Mouse (Mus musculus) CH12.LX (cell line): ENCODE results near the gene Sergef. TPM values are rescaled to one million over a fixed set of nuclear protein-coding genes. Genes with fewer than 3 reads are reported as not detected.

Experiments used
- DNase-seq: peaks from one replicate; pipeline ENCODE4 v3.0.0-alpha.2; 2013; ENCODE audit errors: extremely low read depth
- H3K27ac ChIP-seq: 2 replicates; pipeline ENCODE4 v1.5.1; 2012; ENCODE audit warnings: low read depth, mild to moderate bottlenecking, control low read depth, moderate library complexity; ENCODE audit not compliant: insufficient read depth
- H3K27me3 ChIP-seq: replicated peaks from 2 replicates; pipeline ENCODE3; 2012; ENCODE audit warnings: inconsistent platforms
- H3K36me3 ChIP-seq, 2 experiments: replicated peaks in 1 of 2; 2 replicates each; pipeline versions ENCODE3 to v1.6.1; 2012; ENCODE audit warnings: inconsistent platforms in 1 of 2, low read length in 1 of 2, mild to moderate bottlenecking in 1 of 2, mixed read lengths in 1 of 2, moderate library complexity in 1 of 2; ENCODE audit not compliant: control insufficient read depth in 1 of 2, insufficient read depth in 1 of 2
- H3K4me1 ChIP-seq, 2 experiments: 2 replicates each; pipeline ENCODE4 v1.6.1; 2012; ENCODE audit warnings: inconsistent platforms in 1 of 2, moderate library complexity in 1 of 2; ENCODE audit not compliant: insufficient read depth in 2 of 2, control insufficient read depth in 1 of 2
- H3K4me2 ChIP-seq: 2 replicates; pipeline ENCODE4 v1.6.1; 2012; ENCODE audit warnings: low read depth, mild to moderate bottlenecking, control low read depth; ENCODE audit not compliant: poor library complexity, insufficient read depth, severe bottlenecking
- H3K4me3 ChIP-seq, 3 experiments: fragments of 150-350 bp in 1 of 3; sonication (generic) in 1 of 3; replicated peaks in 1 of 3; 2 replicates each; pipeline versions ENCODE3 to v1.5.1; 2011 to 2012; ENCODE audit warnings: low read depth in 2 of 3, low read length in 2 of 3, mild to moderate bottlenecking in 2 of 3, moderate library complexity in 2 of 3, control low read depth in 1 of 3, improper control_type of control experiment in 1 of 3, inconsistent platforms in 1 of 3, mixed read lengths in 1 of 3; ENCODE audit not compliant: poor library complexity in 1 of 3
- H3K79me2 ChIP-seq: replicated peaks from 2 replicates; pipeline ENCODE4 v1.6.1; 2012; ENCODE audit warnings: mild to moderate bottlenecking, moderate library complexity; ENCODE audit not compliant: control insufficient read depth, poor library complexity, insufficient read depth, severe bottlenecking; ENCODE audit errors: extremely low read depth
- H3K9ac ChIP-seq: 2 replicates; pipeline ENCODE4 v1.6.1; 2012; ENCODE audit warnings: low read depth, mild to moderate bottlenecking, control low read depth, moderate library complexity; ENCODE audit not compliant: insufficient read depth
- H3K9me3 ChIP-seq: replicated peaks from 2 replicates; pipeline ENCODE3; 2012; ENCODE audit warnings: low read length, inconsistent platforms, mixed read lengths
- BHLHE40 ChIP-seq: IDR thresholded peaks from 2 replicates; pipeline ENCODE4 v1.6.1; 2011; ENCODE audit warnings: mild to moderate bottlenecking, low read depth, low read length, improper control_type of control experiment
- CHD2 ChIP-seq: IDR thresholded peaks from 2 replicates; pipeline ENCODE4 v1.6.1; 2011; ENCODE audit warnings: low read length, improper control_type of control experiment
- CTCF ChIP-seq, 2 experiments: IDR thresholded peaks in 1 of 2; conservative IDR thresholded peaks in 1 of 2; 2 replicates each; pipeline ENCODE4 v1.5.1; 2011 to 2012; ENCODE audit warnings: low read depth in 2 of 2, low read length in 2 of 2, improper control_type of control experiment in 1 of 2, inconsistent platforms in 1 of 2, mild to moderate bottlenecking in 1 of 2, moderate library complexity in 1 of 2
- E2F4 ChIP-seq: IDR thresholded peaks from 2 replicates; pipeline ENCODE4 v1.6.1; 2011; ENCODE audit warnings: low read depth, low read length, improper control_type of control experiment; ENCODE audit not compliant: insufficient replicate concordance
- ELF1 ChIP-seq: IDR thresholded peaks from 2 replicates; pipeline ENCODE4 v1.6.1; 2014; ENCODE audit warnings: low read depth, mild to moderate bottlenecking, inconsistent platforms, low read length, improper control_type of control experiment
- GABPA ChIP-seq: IDR thresholded peaks from 2 replicates; pipeline ENCODE4 v1.6.1; 2012; ENCODE audit warnings: low read depth, low read length, improper control_type of control experiment, inconsistent platforms; ENCODE audit not compliant: insufficient replicate concordance
- HCFC1 ChIP-seq: IDR thresholded peaks from 2 replicates; pipeline ENCODE4 v1.6.1; 2012; ENCODE audit warnings: low read depth, mild to moderate bottlenecking, inconsistent platforms, low read length, improper control_type of control experiment
- IRF4 ChIP-seq: IDR thresholded peaks from 2 replicates; pipeline ENCODE4 v1.6.1; 2014; ENCODE audit warnings: low read depth, mild to moderate bottlenecking, inconsistent platforms, low read length, improper control_type of control experiment
- MAFK ChIP-seq: IDR thresholded peaks from 2 replicates; pipeline ENCODE4 v1.6.1; 2011; ENCODE audit warnings: low read length, improper control_type of control experiment; ENCODE audit not compliant: insufficient replicate concordance
- MAX ChIP-seq: IDR thresholded peaks from 2 replicates; pipeline ENCODE4 v1.6.1; 2011; ENCODE audit warnings: low read length, improper control_type of control experiment
- MXI1 ChIP-seq: IDR thresholded peaks from 2 replicates; pipeline ENCODE4 v1.6.1; 2011; ENCODE audit warnings: mild to moderate bottlenecking, low read depth, low read length, improper control_type of control experiment
- MYC ChIP-seq: IDR thresholded peaks from 2 replicates; pipeline ENCODE4 v1.6.1; 2011; ENCODE audit warnings: low read depth, mild to moderate bottlenecking, improper control_type of control experiment, low read length
- NELFE ChIP-seq: IDR thresholded peaks from 2 replicates; pipeline ENCODE4 v1.6.1; 2011; ENCODE audit warnings: low read depth, low read length, improper control_type of control experiment
- NRF1 ChIP-seq: IDR thresholded peaks from 2 replicates; pipeline ENCODE4 v1.6.1; 2014; ENCODE audit warnings: low read depth, mild to moderate bottlenecking, inconsistent platforms, low read length, improper control_type of control experiment, moderate library complexity
- PAX5 ChIP-seq: IDR thresholded peaks from 2 replicates; pipeline ENCODE4 v1.6.1; 2012; ENCODE audit warnings: low read length, inconsistent platforms, mixed read lengths
- POLR2A ChIP-seq: IDR thresholded peaks from 2 replicates; pipeline ENCODE4 v1.6.1; 2011; ENCODE audit warnings: low read depth, mild to moderate bottlenecking, improper control_type of control experiment, low read length
- POLR2AphosphoS2 ChIP-seq: IDR thresholded peaks from 2 replicates; pipeline ENCODE4 v1.6.1; 2011; ENCODE audit warnings: low read depth, low read length, improper control_type of control experiment
- TCF12 ChIP-seq: IDR thresholded peaks from 2 replicates; pipeline ENCODE4 v1.6.1; 2014; ENCODE audit warnings: low read depth, mild to moderate bottlenecking, inconsistent platforms, low read length, improper control_type of control experiment
- USF2 ChIP-seq: conservative IDR thresholded peaks from 2 replicates; pipeline ENCODE4 v1.6.1; 2011; ENCODE audit warnings: low read depth, low read length, improper control_type of control experiment
- ZC3H11A ChIP-seq: IDR thresholded peaks from 2 replicates; pipeline ENCODE4 v1.6.1; 2012; ENCODE audit warnings: low read depth, mild to moderate bottlenecking, inconsistent platforms, low read length, improper control_type of control experiment
- ZKSCAN1 ChIP-seq: IDR thresholded peaks from 2 replicates; pipeline ENCODE4 v1.6.1; 2012; ENCODE audit warnings: low read depth, inconsistent platforms, low read length, improper control_type of control experiment, borderline replicate concordance
- ZMIZ1 ChIP-seq: IDR thresholded peaks from 2 replicates; pipeline ENCODE4 v1.6.1; 2012; ENCODE audit warnings: low read depth, mild to moderate bottlenecking, inconsistent platforms, low read length, improper control_type of control experiment
- ZNF384 ChIP-seq: IDR thresholded peaks from 2 replicates; pipeline ENCODE4 v1.6.1; 2012; ENCODE audit warnings: low read depth, low read length, improper control_type of control experiment, inconsistent platforms
- dilution Hi-C: fragments of 300-500 bp; cut with MboI; formaldehyde crosslinking; loops from 2 replicates; pipeline ENCODE4 v1.14.3; 2020; ENCODE audit warnings: low sequenced_read_pairs; ENCODE audit not compliant: extremely low pct_unique_long_range_greater_than_20kb, extremely low pct_ligation_motif_present
- in situ Hi-C: fragments of 300-500 bp; cut with MboI; formaldehyde crosslinking; loops from 3 replicates; pipeline ENCODE4 v1.14.3; 2019; ENCODE audit warnings: low sequenced_read_pairs, low pct_ligation_motif_present, low pct_unique_long_range_greater_than_20kb, mixed read lengths
- polyA plus RNA-seq: library from polyadenylated mRNA; unstranded; fragments of >175 nt; gene quantifications from 2 replicates; pipeline ENCODE4 v1.2.1, GENCODE M21; 2012; ENCODE audit warnings: low read depth; ENCODE audit not compliant: insufficient read length
- total RNA-seq, 2 experiments: library from RNA; depleted of rRNA; stranded (reverse); fragments of 300-350 nt in 1 of 2; fragments of >200 nt in 1 of 2; gene quantifications; 2 replicates each; pipeline ENCODE4 v1.2.3; 2012 to 2014

Gene Sergef
- total and polyA plus RNA-seq, 3 experiments, result 13.0 to 18.0 (median 14.1) TPM

- H3K9me3 ChIP-seq, result no peaks in the 10 kb centered on the region
- H3K27ac ChIP-seq, result no peak overlapping the region
- in situ Hi-C loops, result no loop called here
- 0 out of 4 replicates have a peak, but pooled peaks cover 0 to 6% of the 10 kb centered on the region in 2 experiments for H3K4me1 ChIP-seq
- H3K27me3 ChIP-seq, result no peaks in the 10 kb centered on the region
- H3K4me3 ChIP-seq, result no peak overlapping the region
- no peak for DNase-seq
- dilution Hi-C loops, result no loop called here
- no peak overlapping the region for H3K4me2 ChIP-seq
- no peaks in the 10 kb centered on the region for H3K79me2 ChIP-seq
- no peak for TF ChIP-seq ZKSCAN1
- TF ChIP-seq MXI1, result no peak
- no peak for TF ChIP-seq USF2
- no peak for TF ChIP-seq TCF12
- no peak for TF ChIP-seq CHD2
- no peak for TF ChIP-seq ELF1
- TF ChIP-seq MAX, result no peak
- no peak for TF ChIP-seq CTCF (conservative IDR thresholded peaks at IDR 0.05 in 1 of 2, IDR thresholded peaks at IDR 0.05 in 1 of 2; ENCODE audit: low read depth in 2 of 2, low read length in 2 of 2)
- no peak for TF ChIP-seq POLR2AphosphoS2
- no peak for TF ChIP-seq BHLHE40
- TF ChIP-seq PAX5, result no peak
- no peak for TF ChIP-seq E2F4
- no peak for TF ChIP-seq ZNF384
- TF ChIP-seq NRF1, result no peak
- TF ChIP-seq ZMIZ1, result no peak
- no peak for TF ChIP-seq HCFC1
- no peak for TF ChIP-seq MYC
- TF ChIP-seq IRF4, result no peak
- TF ChIP-seq ZC3H11A, result no peak
- TF ChIP-seq MAFK, result no peak
- no peaks in the 10 kb centered on the region for H3K36me3 ChIP-seq
- H3K9ac ChIP-seq, result no peak overlapping the region
Measured at GRCm38 (mm10) chr7:46422052-46422763, 217.4 kb downstream of the Sergef start.

- Histone ChIP-seq H3K79me2 (no peaks in the 10 kb centered on the region), H3K9ac (no peak overlapping the region), H3K4me2 (no peak overlapping the region), H3K27ac (no peak overlapping the region), H3K27me3 (no peaks in the 10 kb centered on the region), H3K4me1 (0 out of 4 replicates have a peak, but pooled peaks cover 0 to 6% of the 10 kb centered on the region in 2 experiments), H3K9me3 (no peaks in the 10 kb centered on the region), H3K4me3 (no peak overlapping the region), H3K36me3 (no peaks in the 10 kb centered on the region)
- in situ Hi-C loops (no loop called here), dilution Hi-C loops (no loop called here)
- DNase-seq, result no peak
- TF ChIP-seq PAX5 (no peak), GABPA (no peak), POLR2A (no peak), NELFE (no peak)
Measured at GRCm38 (mm10) chr7:46421535-46421934, 218.1 kb downstream of the Sergef start.
